Mouse (Mus musculus): ENCODE data around the gene BC030499. TPM values are rescaled to one million over a fixed set of nuclear protein-coding genes. Genes with fewer than 3 reads are reported as not detected.
A peak's percentile ranks its signal among the peaks of the same experiment; 100 is the strongest.

BC030499 gene
- polyA plus RNA-seq, 1 experiment from 2014 or later, result 0.45 TPM

GRCm38 (mm10) chr11:78260489-78261258, 30.0 kb upstream of the BC030499 start:
- 95% methylated on average over 2 of the region's 2 CpGs for WGBS
- Histone ChIP-seq H3K9ac (no peak overlapping the region), H3K9me3 (ENCODE audit: low read depth, low read length) (no peaks in the 10 kb centered on the region), H3K4me2 (peak overlapping the region; percentile 69), H3K36me3 (ENCODE audit: insufficient read depth) (peaks cover 29% of the 10 kb centered on the region), H3K27me3 (ENCODE audit: insufficient read depth, low read length) (peaks cover 5% of the 10 kb centered on the region; the same call in 1 of the 2 replicates), H3K4me3 (ENCODE audit: low read depth, low read length) (peak overlapping the region; percentile 79), H3K27ac (ENCODE audit: low read depth) (no peak overlapping the region), H3K4me1 (ENCODE audit: insufficient read depth) (no peaks in the 10 kb centered on the region)
- DNase-seq (peak; percentile 8), ATAC-seq (ENCODE audit: insufficient read depth) (no peak)
- TF ChIP-seq CTCF (IDR thresholded peaks at IDR 0.05; ENCODE audit: low read depth), result no peak

DNA sequence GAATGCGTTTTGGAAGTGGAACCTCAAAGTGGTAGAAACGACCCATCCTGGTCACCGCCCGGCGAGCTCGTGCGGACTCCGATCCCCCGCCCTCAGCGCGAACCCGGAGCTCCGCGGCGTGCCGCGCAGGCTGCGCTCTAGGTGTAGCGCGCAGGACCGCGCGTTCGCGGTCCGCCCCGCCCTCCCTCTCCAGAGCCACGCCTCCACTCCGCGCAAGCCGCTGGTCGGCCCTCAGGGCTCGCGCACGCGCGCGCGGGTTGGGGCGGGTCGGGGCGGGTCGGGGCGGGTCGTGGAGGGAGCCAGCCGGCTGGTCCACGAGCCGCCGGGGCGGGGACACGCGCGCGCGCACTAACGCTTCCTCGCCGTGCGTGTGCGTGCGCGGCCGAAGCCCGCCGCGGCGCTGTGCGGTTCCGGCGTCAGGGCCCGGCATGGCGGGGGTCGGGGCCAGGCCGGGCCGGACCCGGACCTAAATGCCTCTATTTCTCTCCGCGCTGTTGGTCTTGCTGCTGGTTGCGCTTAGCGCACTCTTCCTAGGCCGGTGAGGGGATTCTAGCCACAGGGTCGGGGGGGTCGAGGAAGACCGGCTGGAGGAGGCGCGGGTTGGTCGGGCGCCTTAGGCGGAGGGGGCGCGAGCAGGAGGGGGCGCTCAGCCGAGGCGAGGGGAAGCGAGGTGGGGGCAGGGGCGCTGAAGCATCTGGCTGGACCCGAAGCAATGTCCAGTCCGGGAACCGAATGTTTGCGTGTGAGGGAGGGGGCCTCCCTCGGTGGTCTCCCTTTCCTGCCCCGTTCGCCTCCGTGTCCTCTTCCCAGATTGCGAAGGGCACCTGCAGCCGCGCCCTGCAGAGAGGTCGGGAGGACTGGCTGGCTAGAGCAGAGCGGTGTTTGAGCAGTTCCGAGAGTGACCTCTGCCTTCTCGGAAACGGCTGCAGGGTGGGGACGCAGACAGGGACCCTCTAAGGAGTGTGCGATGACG, 29.0 kb upstream of the BC030499 start, which contains the start of gene 2610507B11Rik:
2610507B11Rik (plus strand) TSS at position 373 of the 973 bp plus-strand sequence.
- Histone ChIP-seq H3K27me3 (ENCODE audit: insufficient read depth, low read length) (peaks cover 5% of the 10 kb centered on the region; the same call in 1 of the 2 replicates), H3K9ac (peak within 1 kb of the TSS; percentile 67), H3K4me2 (peak within 1 kb of the TSS; percentile 69), H3K9me3 (ENCODE audit: low read depth, low read length) (no peaks in the 10 kb centered on the region), H3K4me1 (ENCODE audit: insufficient read depth) (no peaks in the 10 kb centered on the region), H3K36me3 (ENCODE audit: insufficient read depth) (peaks cover 35% of the 10 kb centered on the region), H3K4me3 (ENCODE audit: low read depth, low read length) (peak within 1 kb of the TSS; percentile 79), H3K27ac (ENCODE audit: low read depth) (peak within 1 kb of the TSS; percentile 60; the same call in 1 of the 2 replicates)
- WGBS, result under 1% methylated on average over 106 of the region's 115 CpGs
- ATAC-seq (ENCODE audit: insufficient read depth), result peak; percentile 94
- DNase-seq, result peak; percentile 97
- no peak for TF ChIP-seq CTCF (IDR thresholded peaks at IDR 0.05; ENCODE audit: low read depth)

DNA sequence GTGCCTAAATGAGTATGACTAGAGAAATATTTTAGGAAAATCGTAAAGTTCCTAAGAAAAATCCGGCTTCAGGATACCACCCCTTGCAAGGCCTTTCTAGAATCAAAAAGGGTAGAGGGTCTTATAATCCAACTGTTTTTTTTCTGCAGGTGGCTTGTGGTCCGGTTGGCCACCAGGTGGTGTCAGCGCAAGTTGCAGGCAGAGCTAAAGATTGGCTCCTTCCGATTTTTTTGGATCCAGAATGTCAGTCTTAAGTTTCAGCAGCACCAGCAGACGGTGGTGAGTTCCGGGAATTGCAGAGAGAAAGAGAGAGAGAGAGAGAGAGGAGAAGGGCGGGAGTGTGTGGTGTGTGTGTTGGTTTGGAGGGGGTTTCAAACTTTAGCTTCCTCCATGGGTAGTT, 28.1 kb upstream of the BC030499 start:
- WGBS, result 2% methylated on average over 8 of the region's 8 CpGs
- no peak overlapping the region for H3K27ac ChIP-seq (ENCODE audit: low read depth)

GRCm38 (mm10) chr11:78265571-78265970, 25.1 kb upstream of the BC030499 start:
- ATAC-seq (ENCODE audit: insufficient read depth) (no peak), DNase-seq (no peak)
- Histone ChIP-seq H3K9me3 (ENCODE audit: low read depth, low read length) (no peaks in the 10 kb centered on the region), H3K4me1 (ENCODE audit: insufficient read depth) (no peaks in the 10 kb centered on the region), H3K4me3 (ENCODE audit: low read depth, low read length) (no peak overlapping the region), H3K9ac (no peak overlapping the region), H3K27me3 (ENCODE audit: insufficient read depth, low read length) (peaks cover 3% of the 10 kb centered on the region; the same call in 1 of the 2 replicates), H3K36me3 (ENCODE audit: insufficient read depth) (peaks cover 71% of the 10 kb centered on the region), H3K27ac (ENCODE audit: low read depth) (no peak overlapping the region), H3K4me2 (no peak overlapping the region)
- no peak for TF ChIP-seq CTCF (IDR thresholded peaks at IDR 0.05; ENCODE audit: low read depth)
- WGBS, result 87% methylated on average over 6 of the region's 6 CpGs

More for the DNA sequence above, 28.1 kb upstream of the BC030499 start:
- H3K36me3 ChIP-seq (ENCODE audit: insufficient read depth), result peaks cover 43% of the 10 kb centered on the region
- H3K9me3 ChIP-seq (ENCODE audit: low read depth, low read length), result no peaks in the 10 kb centered on the region
- ATAC-seq (ENCODE audit: insufficient read depth), result no peak
- peak overlapping the region; percentile 69 for H3K4me2 ChIP-seq
- TF ChIP-seq CTCF (IDR thresholded peaks at IDR 0.05; ENCODE audit: low read depth), result peak; percentile 75
- peak overlapping the region; percentile 20; the same call in 1 of the 2 replicates for H3K9ac ChIP-seq
- H3K4me3 ChIP-seq (ENCODE audit: low read depth, low read length), result peak overlapping the region; percentile 79
- no peaks in the 10 kb centered on the region for H3K4me1 ChIP-seq (ENCODE audit: insufficient read depth)
- DNase-seq, result peak; percentile 84
- peaks cover 5% of the 10 kb centered on the region; the same call in 1 of the 2 replicates for H3K27me3 ChIP-seq (ENCODE audit: insufficient read depth, low read length)

DNA sequence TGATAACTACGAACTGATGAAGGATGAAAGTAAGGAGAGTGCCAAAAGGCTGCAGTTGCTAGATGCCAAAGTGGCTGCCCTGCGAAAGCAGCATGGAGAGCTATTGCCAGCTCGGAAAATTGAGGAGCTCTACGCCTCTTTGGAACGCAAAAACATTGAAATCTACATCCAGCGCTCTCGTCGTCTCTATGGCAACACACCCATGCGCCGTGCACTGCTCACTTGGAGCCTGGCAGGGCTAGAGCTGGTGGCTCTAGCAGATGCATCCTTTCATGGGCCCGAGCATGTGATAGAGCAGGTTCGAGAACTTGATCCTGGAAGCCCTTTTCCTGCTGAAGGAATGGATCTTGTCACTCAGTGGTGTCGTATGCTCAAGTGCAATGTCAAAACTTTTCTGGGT, 18.7 kb upstream of the BC030499 start:
- peaks cover 95% of the 10 kb centered on the region for H3K36me3 ChIP-seq (ENCODE audit: insufficient read depth)
- no peaks in the 10 kb centered on the region for H3K9me3 ChIP-seq (ENCODE audit: low read depth, low read length)
- no peak overlapping the region for H3K4me3 ChIP-seq (ENCODE audit: low read depth, low read length)
- ATAC-seq (ENCODE audit: insufficient read depth) (no peak), DNase-seq (no peak)
- no peak overlapping the region for H3K4me2 ChIP-seq
- H3K27me3 ChIP-seq (ENCODE audit: insufficient read depth, low read length), result no peaks in the 10 kb centered on the region
- TF ChIP-seq CTCF (IDR thresholded peaks at IDR 0.05; ENCODE audit: low read depth), result no peak
- no peaks in the 10 kb centered on the region for H3K4me1 ChIP-seq (ENCODE audit: insufficient read depth)
- H3K27ac ChIP-seq (ENCODE audit: low read depth), result no peak overlapping the region
- 90% methylated on average over 13 of the region's 13 CpGs for whole genome bisulfite sequencing
- H3K9ac ChIP-seq, result no peak overlapping the region

- Histone ChIP-seq H3K4me2 (no peak overlapping the region), H3K9ac (no peak overlapping the region), H3K9me3 (ENCODE audit: low read depth, low read length) (no peaks in the 10 kb centered on the region), H3K27ac (ENCODE audit: low read depth) (no peak overlapping the region), H3K36me3 (ENCODE audit: insufficient read depth) (peaks cover 96% of the 10 kb centered on the region), H3K4me1 (ENCODE audit: insufficient read depth) (no peaks in the 10 kb centered on the region), H3K27me3 (ENCODE audit: insufficient read depth, low read length) (no peaks in the 10 kb centered on the region), H3K4me3 (ENCODE audit: low read depth, low read length) (no peak overlapping the region)
- ATAC-seq (ENCODE audit: insufficient read depth), result no peak
- 94% methylated on average over 1 of the region's 1 CpGs for WGBS
- no peak for DNase-seq
- TF ChIP-seq CTCF (IDR thresholded peaks at IDR 0.05; ENCODE audit: low read depth), result no peak
Observed at GRCm38 (mm10) chr11:78275596-78275995, 15.0 kb upstream of the BC030499 start.

Data from lung, embryonic 14.5 days (tissue).